Mouse (Mus musculus) frontal cortex, postnatal 10 days (tissue): ENCODE results near the gene Cacna2d2.
A peak's percentile ranks its signal among the peaks of the same experiment; 100 is the strongest.

ENCODE experiments used
- DNase-seq, 2 experiments: peaks; one replicate each; pipeline ENCODE4 v3.0.0; 2022; ENCODE audit warnings: low spot score in 2 of 2, mixed read lengths in 1 of 2

Cacna2d2 gene

DNA sequence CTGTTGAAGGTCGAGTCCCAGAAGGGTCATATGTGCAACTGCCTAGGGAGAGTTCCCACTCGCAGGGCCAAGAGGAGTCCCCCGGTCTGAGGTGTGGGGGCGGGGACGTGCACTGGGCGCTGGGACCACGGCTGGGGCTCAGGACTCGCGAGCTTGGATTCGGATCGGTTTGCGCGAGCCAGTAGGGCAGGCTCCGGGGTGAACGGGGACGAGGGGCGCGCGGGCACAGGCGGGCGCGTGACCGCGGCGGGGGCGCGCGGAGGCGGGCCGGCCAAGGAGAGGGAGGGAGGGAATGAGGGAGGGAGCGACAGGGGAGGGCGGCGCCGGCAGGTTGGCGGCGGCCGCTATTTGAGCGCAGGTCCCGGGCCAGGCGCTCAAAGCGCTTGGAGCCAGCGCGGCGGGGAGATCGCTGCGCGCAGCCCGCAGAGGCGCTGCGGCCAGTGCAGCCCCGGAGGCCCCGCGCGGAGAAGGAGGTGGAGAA, at the start of gene Cacna2d2:
Gene Cacna2d2, plus strand, starts transcription at position 122 of the 481 bp plus-strand sequence.
- DNase-seq: peak; percentile 26 to 47

DNA sequence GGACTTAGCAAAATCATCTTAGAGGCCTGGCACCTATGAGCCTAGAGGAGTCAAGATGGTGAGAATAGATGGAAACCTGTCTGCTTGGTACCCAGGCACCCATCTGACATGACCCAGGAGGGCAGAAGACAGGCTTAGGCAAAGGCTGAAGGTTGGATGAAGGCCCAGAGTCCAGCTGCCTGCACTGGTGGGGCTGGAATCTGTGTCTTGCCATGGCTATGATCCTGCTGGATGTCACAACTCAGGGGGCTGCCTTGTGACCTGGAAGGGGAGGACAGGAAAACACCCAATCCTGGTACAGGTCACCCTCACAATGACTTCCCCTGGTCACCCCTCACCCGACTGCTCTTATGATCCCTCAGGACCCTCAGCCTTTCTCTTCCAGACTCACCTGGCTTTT, 44.6 kb upstream of the Cacna2d2 start:
- DNase-seq: no peak

DNA sequence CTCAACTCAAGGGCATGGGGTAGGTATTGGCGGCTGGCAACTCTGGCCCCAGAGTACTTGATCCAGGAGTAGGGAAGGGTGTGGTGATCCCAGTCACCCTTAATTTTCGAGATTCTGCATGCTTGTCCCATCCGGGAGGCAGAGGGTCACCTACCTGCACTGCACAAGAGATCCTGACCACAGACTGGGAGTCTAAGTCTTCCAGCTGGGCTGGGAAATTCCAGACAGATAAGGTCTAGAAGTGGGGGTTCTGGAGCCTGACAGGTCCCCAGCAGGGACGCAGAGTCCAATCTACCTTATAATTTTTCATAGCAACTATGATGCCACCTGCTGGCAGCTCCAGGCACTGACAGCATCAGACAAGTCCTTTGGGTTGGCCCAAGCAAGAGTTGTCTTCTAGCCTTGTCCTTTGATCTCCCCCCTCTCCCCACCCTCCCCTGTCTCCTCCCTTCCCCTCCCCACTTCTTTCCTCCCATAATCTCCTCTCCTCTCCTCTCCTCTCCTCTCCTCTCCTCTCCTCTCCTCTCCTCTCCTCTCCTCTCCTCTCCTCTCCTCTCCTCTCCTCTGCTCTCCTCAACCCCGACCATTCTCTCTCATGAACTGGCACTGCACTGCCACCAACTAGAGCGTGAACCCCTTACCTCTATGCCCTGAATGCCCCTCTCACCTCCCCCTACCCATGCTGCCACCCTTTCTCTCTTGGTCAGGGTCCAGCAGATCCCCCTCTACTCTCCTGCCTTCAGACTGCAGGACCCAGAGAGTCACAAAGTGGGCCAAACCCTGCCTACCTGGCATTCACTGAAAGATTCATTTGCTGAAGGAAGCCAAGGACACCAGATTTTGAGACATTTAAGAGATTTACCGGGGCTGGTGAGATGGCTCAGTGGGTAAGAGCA, 43.3 kb upstream of the Cacna2d2 start:
- peak in 1 of 2 experiments; percentile 55 for DNase-seq

DNA sequence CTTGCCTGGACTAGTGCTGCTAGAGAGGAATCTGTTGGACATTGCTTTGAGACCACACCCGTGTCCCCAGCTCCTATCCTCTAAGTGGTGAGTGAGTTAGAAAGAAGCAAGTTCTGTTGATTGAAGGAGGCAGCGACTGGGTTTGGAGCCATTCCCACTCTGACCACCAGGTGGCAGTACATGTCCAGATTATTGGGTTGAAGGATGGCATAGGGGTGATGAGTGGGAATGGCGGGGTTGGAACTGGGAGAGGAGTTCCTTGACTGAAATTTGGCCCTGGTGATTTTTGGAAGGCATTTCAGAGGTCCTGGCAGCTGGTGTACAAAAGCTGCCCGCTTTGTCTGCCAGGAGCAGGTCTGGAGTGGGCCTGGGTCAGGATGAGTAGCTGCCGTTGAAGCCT, 41.8 kb upstream of the Cacna2d2 start:
- DNase-seq: peak; percentile 45 to 78

DNA sequence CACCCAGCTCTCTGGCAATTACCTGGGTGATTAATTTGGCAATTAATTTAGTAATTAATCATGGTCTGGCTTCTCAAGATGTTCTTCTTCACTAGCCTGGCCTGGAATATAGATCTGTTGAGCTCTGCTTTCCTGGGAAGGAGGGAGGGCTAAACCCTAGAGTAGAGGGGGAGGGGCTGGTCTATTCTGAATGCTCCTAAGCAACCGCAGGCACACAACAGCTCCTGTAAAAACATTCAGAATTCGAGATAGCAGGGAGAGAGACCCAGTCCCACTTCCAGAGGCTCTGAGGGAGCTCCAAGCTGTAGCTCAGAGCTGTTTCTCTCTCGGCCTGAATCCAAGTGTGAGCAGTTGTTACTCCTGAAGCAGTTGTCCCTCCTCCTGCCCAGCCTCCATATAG, 38.4 kb upstream of the Cacna2d2 start:
- DNase-seq: no peak

DNA sequence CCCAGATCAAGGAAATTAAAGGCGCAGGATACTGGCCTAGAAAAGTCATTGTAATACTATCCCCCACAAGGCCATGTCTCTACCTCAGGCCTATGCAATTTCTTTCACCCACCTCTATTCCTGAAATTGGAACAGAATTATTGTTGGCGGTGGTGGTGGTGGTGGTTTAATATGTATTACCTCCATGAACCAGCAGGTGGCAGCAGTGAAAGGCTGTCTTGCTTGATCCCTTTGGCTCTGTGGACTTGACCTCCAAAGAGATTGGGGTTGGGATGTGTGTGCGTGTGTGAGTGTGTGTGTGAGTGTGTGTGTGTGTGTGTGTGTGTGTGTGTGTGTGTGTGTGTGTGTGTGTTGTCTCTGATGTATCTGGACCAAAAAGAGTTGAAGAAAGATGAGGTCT, 32.8 kb upstream of the Cacna2d2 start:
- DNase-seq: peak in 1 of 2 experiments; percentile 28

DNA sequence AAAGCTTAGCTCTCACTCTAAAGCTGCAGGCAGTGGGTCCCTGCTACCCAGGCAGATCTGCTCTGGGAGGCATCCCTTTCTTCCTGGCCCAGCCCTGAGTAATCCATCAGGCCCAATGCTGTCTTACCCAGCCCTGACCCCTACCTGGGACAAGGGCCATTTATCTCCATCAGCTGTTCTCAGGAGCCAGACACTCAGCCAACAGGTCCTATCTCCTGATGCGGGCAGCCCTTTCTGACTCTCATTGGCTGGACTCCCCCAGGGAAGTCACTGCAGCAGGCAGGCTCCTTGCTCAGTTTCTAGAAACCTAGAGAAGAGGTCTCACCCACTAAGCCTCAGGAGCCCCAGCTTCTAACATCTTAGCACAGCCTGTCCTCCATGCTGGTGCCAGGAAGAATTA, 31.1 kb upstream of the Cacna2d2 start:
- DNase-seq: no peak

DNA sequence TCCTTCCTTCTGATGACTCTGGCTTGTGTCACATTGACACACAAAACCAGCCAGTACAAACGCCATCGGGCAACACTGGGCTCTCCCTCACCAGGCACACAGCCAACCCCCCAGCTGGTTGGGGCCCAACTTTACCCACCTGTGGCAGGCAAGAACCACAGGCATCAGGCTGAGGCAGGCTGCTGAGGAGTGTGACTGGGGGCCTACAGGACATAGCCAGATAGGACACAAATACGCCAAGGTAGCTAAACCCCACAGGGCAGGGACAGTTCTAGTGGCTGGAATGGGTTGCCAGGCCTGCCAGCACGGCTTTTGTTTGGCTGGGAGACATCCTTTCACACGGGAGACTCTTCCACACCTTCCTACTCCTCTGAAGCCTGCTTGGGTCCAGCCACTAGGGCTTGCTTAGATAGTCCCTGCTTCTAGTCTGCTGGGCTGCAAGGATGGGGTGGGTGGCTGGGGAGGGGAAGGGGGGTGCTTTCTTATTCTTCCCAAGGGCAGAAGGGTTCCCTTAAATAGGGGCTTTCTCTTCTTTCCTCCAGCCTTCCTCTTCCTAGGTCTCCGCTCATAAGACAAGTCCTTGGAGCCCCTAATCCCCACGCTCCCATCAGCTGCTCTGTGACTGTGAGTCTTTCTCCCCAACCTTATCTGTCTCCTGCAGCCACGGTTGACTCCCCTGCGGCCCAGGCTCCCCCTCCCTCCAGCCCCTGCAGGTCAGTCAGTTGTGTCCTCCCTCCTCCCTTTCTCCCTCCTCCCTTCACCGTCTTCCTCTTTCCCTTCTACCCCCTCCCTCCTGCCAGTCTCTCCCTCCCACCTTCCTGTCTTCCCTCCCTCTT, 29.9 kb upstream of the Cacna2d2 start:
- DNase-seq: no peak

DNA sequence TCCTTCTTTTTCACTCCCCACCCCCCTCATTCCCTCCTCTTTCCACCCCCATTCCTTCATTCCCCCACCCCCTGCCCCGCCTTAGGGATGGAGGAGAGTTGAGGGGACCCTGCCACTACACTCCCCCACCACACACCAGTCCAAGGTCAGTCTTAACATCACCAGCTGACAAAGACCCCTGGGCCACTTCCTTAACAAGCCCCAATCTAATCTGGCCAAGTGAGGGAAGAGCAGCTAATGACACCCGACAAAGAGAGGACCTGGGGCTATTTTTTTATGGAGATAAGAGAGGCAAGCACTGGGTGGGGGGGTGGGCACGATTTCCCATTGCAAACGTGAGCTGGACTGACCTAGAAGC, 29.3 kb upstream of the Cacna2d2 start:
- no peak for DNase-seq

DNA sequence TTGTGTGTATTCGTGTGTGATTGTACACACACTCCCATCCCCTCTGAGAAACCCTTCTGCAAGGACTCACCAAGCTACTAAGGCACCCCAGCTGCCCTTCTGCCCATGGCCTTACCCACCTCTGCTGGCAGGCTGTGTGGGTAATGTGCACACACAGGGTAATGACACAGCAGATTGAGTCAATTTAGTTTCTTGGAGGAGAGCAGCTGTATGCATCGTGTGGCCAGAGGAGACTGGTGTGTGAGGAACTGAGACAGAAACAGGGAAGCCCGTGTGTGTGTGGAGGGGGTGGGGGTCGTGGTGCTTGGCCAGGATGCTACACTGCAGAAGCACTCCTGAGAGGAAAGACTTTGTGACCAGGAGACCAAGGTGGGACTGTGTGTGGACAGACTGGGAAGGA, 27.0 kb upstream of the Cacna2d2 start:
- no peak for DNase-seq

DNA sequence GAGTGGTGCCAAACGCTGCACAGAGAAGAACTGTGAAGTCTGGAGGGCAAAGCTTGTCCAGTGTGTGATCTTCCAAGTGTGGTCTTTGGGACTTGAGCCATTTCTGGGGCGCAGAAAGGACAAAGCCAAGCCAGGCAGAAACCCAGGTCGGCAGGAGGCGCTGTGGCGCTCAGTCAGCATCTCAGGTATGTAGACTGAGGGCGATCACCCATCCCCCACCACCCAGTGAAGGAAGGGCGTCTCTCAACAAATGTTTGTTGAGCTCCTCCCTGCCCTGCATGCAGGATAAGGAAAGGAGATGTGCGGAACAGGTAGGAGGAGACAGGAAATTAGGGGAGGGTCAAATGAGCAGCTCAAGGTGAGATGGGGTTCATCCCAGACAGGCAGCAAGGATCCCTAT, 24.8 kb upstream of the Cacna2d2 start:
- no peak for DNase-seq

DNA sequence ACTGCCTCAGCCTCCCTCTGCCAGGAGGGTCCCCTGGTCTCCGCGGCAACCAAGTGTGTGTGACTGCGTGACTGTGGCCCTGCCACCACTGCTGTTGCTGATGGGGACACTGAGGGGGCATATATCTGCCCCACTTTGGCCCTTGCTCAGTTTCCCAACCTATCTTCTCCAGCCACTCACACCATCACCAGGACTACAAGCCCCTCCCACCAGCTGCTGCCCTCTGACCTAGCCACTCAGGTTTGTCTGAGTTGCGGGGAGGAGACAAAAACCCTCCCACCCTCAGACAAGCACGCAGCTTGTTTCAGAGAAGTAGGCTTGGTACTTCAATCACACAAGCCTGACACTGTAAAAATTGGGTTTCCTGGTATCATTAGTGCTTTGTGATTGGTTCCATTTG, 24.0 kb upstream of the Cacna2d2 start:
- DNase-seq: no peak

DNA sequence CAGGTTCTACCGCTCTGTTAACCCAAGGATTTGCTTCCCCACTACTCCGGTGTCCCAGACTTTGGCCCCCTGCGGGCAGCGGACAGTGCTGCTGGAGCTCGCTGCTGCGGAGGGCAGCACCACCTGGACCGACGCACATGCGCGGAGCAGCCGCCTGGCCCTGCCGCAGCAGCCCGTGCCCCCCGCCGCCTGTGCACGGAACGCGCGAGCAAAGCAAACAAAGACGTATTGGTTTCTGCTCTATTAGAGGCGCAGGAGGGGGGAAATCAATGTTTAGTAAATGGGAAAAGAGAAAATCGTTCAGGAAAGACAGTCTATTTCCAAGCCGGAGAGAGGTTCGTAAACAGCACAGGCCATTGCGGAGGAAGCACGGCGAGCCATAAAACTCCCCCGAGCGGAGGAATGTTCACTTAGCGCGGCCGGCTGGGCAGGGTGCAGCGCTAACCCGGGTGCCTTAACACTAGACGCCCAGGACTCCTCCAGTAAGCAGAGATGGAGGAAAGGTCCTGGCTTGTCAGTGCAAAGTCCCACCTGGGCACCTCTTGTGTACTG, 21.4 kb upstream of the Cacna2d2 start:
- no peak for DNase-seq

DNA sequence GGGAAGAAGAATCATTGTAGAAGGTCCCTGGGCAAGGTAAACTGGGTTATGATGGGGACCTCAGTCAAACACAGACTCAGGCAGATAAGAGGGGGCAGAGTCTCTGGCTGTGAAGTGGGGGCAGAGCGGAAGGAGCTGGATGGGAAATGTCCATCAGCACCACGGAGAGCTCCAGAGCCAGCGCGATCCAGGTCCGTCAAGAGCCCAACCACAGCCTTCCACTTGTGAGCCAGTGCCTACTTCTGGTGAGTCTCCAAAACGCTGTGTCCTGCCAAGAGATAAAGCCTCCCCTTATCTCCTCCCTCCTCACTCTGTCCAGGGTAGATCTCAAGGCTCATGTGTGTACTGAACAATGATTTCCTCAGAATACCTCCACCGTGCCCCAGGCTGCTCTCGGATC, 17.7 kb upstream of the Cacna2d2 start:
- DNase-seq: no peak

DNA sequence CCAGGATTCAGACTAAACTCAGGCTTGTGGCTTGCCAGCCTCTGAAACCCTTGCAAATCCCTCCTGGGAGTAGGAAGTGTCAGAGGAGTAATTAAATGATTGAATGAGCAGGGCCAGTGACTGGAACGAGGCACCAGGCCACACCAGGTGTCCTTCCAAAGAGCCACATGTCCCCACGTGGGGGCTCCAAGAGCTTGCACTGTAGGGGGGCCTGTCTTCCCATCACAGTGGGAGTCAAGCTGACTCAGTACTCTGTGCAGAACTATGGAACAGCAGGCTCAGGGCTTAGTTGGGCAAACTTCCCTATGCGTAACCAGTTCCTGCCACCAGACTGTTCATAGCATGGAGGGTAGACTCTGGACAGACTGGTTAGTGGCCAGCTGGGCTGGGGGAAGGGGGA, 15.0 kb upstream of the Cacna2d2 start:
- no peak for DNase-seq

DNA sequence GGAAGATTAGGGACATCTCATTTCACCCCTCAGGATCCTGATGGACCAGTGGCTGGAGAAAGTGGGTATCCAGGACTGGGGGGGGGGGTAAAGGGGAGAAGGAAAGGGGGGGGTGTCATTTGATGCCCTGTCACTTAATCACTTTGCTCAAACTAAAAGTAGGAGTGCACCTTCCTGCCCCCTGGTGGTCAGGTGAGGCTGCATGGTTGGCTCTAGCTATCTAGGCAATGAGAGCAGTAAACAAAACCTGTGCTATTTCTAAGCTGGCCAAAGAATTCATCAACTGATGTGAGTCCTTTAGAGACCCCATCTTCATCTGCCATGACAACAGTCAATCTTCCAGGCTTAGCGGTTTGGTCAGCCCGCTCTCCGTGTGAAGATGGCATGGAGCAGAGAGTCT, 12.7 kb upstream of the Cacna2d2 start:
- no peak for DNase-seq

DNA sequence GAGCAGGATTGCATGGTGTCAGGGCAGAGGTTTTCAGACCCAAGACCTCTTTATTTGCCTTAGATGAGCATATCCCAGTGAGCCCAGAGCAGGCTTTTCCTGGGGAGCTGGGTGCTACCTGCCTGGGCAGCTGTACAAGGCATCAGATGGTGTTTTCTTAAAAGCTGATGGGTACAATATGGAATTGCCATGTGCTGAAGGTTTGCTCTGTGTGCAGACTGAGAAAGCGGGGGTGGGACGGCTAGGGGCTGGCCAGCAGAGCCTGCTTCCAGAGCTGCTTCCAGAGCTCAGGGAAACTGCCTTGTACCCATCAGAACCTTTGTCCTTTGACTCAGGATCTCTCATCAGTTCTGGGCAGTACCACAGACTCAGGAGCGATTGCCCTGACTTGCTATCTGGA, 11.7 kb upstream of the Cacna2d2 start:
- DNase-seq: no peak

DNA sequence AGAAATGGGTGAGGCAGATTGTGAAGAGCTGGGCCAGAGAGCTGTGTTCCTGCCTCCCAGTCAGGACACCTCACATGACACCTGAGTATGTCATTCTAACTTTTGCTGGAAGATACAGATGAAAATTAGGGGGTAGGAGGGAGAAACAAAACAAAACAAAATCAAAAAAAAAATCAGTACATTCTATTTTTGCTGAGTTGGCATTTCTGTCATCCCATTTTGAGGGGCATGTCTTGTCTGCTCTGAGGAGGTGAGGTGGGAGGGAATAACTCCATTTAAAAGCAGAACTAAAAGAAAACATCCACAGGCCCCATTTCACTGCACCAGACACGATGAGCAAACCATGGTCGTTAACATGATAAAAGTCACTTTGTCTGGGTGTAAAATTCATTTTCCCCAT, 11.1 kb upstream of the Cacna2d2 start:
- no peak for DNase-seq

DNA sequence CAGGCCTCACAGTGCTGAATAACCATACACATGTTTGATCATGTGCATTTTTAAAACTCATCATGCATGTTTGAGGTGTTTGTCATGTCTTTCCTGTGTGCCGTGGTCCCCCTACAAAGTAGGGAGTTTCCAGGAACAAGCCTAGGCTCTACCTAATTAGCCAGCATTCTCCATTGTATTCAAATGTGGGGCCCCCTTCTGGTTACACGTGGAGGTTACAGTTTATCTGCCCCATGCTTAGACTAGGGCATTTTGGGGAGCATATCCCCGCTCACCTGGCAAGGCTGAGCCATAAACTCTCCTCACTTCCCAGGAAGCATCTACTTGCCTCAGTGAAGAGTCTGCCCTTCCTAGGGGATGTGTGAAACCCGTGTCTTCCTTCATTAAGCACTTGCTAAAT, 3.0 kb upstream of the Cacna2d2 start:
- no peak for DNase-seq

DNA sequence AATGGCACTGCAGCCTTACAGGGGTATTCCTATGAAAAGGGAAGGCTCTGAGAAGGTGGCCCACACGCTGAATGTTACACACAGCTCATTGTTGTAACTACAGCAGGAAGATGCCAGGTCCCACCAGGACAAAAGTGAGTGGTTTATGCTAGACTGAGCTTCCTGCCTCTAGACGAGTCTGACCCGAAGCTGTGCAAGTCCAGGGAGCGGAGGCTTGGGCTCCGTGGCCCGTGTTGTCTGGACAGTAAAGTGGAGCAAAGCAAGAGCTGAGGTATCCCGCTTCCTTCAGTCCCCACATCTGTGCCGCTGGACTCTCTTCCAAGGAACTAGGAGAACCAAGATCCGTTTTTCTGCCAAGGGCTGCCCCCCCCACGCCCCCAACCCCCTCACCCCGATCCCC, 444 bp upstream of the Cacna2d2 start:
- no peak for DNase-seq

DNA sequence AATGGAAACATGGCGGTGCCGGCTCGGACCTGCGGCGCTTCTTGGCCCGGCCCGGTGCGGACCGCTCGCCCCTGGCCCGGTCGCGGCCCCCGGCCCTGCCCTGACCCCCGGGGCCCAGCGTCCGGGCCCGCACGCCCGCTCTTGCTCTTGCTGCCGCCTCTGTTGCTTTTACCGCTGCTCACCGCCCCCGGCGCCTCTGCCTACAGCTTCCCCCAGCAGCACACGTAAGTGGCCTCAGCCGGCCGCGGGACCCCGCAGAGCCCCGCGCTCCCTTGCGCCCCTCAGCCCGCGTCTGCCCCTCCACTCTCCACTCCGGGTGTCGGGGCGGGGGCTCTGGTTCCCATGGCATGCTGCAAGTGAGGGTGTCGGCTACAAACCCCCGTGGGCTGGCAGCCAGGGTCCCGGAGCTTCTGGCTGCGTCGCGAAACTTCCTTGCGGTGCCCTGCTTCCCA, 674 bp downstream of the Cacna2d2 start:
- DNase-seq: no peak

DNA sequence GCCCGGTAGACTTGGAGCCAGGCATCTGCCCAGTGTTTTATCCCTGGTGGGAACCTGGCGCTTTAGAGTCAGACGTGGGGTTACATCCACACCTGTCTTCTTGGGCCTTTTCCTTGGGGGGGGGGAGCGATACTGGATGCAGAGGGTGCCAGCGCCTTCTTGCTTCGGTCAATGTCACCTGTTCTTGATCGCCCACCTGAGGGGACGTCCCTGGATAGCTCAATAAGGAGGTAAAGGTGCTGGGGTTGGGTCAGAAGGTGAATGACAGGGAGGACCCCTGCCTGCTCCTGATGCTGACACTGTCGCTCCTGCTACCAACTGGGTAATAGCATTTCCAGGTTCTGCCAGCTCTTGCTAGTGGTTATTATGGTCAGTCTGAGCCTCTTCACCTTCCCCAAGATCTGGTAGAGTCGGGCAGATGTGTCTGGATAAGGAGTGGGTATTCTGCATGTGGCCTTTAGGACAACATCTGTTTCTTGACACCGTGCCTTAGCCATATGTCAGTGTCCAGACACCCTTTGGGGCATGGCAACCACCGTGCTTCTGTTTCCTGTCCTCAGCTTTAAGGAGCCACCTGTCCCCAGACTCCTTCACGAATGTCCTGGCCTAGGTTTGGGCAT, 1.4 kb downstream of the Cacna2d2 start:
- no peak for DNase-seq
